Mouse (Mus musculus): ENCODE measurements at regions not wholly inside any gene's neighbourhood (a gene's known extent, or its start where the extent isn't known, plus 50 kb on each side); places are given as distances from the start of the nearest gene placed in this dataset.

DNA sequence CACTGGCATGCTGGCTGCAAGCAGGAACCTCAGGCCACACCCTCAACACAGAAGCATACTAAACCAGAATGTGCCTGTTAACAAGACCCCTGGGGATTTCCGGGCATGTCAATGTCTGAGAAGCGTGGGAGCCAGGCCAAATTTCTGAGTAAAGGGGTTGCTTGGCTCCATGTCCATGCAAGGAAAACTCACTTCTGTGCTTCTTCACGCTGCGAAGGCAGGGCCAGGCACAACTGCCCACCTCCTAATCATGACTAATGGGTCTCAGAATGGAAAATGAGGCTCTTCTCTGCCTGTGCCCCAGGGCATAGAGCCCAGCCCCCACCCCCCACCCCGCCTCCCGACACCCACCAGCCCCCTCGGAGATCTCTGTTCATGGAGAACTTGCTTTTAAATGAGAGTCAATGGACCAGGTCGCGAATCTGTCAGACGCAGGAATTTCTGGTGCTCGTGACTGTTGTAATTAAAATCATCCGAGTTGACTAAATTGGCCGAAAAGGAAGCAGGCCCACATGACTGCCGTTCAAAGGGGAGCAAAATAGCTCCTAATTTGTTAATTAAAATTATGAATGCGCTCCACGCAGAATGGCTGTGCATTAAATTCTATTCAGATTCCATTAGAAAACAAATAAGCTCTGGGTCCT is 152.2 kb downstream of the H2al1j start:
- TF ChIP-seq POLR2A (IDR thresholded peaks at IDR 0.05; ENCODE audit: insufficient read depth, low read length), result no peak
- no peak for TF ChIP-seq CTCF (IDR thresholded peaks at IDR 0.05; ENCODE audit: low read depth, low read length)
